Mouse (Mus musculus): ENCODE data around the gene Synj1. TPM values are rescaled to one million over a fixed set of nuclear protein-coding genes. Genes with fewer than 3 reads are reported as not detected.

The Synj1 gene
- polyA plus RNA-seq, 1 experiment from 2014 or later: 22.7 TPM

DNA sequence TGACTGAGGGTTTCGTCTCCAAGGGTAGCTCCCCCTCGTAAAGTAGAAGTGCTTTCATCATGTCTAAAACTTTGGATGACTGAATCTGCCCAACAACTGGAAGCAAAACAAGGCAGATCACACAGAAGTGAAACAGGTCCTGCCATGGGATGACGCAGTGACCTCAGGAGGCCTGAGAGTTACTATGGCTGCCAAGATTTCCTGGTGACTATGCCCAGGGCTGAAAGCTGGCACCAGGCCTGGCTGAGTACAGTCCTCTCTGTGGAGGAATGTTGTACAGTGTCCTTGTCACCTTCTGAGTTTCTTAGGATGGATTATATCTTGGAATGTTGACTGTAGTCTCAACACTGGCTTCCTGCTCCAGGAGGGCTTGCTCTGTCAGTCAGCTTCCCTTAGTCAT lies 113.5 kb downstream of the Synj1 start:
- no peaks in the 10 kb centered on the region for H3K27me3 ChIP-seq
- no peak for ATAC-seq
- no peaks in the 10 kb centered on the region for H3K9me3 ChIP-seq (replicated peaks)
- no peak overlapping the region for H3K27ac ChIP-seq
- H3K4me2 ChIP-seq: no peak overlapping the region
- H3K36me3 ChIP-seq (ENCODE audit: poor library complexity, severe bottlenecking): no peaks in the 10 kb centered on the region
- WGBS: 93% methylated on average over 3 of the region's 3 CpGs
- H3K9ac ChIP-seq: no peak overlapping the region
- H3K4me3 ChIP-seq: no peak overlapping the region
- no peaks in the 10 kb centered on the region for H3K4me1 ChIP-seq

DNA sequence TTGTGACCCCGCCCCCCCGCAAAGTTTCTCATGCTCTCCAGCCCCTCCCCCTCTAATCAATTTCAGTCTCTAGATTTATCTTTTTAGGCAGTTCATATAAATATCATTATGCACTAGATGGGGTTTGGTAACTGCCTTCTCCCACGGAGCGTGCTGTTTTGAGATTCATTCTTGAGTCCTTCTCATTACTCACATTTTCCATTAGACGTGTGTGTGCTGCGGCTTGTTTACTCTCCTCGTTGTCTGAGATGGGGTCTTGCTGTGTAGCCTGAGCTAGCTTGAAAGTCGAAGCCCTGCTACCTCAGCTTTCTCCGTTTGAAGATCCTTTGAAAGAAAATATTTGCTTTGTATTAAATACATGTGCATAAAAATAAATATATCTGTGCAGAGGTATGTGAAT lies 117.3 kb downstream of the Synj1 start:
- Histone ChIP-seq H3K9ac (no peak overlapping the region), H3K4me1 (no peaks in the 10 kb centered on the region), H3K27me3 (no peaks in the 10 kb centered on the region), H3K27ac (no peak overlapping the region), H3K36me3 (ENCODE audit: poor library complexity, severe bottlenecking) (no peaks in the 10 kb centered on the region), H3K4me2 (no peak overlapping the region), H3K4me3 (no peak overlapping the region), H3K9me3 (replicated peaks) (no peaks in the 10 kb centered on the region)
- no peak for ATAC-seq
- 70% methylated on average over 9 of the region's 9 CpGs for WGBS

- Histone ChIP-seq H3K27me3 (no peaks in the 10 kb centered on the region), H3K27ac (no peak overlapping the region), H3K9me3 (replicated peaks) (peaks cover under 1% of the 10 kb centered on the region; the same call in 1 of the 2 replicates), H3K4me3 (no peak overlapping the region), H3K9ac (no peak overlapping the region), H3K4me2 (no peak overlapping the region), H3K36me3 (ENCODE audit: poor library complexity, severe bottlenecking) (no peaks in the 10 kb centered on the region), H3K4me1 (no peaks in the 10 kb centered on the region)
- 76% methylated on average over 7 of the region's 7 CpGs for WGBS
- no peak for ATAC-seq
Measured at GRCm38 (mm10) chr16:90893019-90893418, 118.1 kb downstream of the Synj1 start.

DNA sequence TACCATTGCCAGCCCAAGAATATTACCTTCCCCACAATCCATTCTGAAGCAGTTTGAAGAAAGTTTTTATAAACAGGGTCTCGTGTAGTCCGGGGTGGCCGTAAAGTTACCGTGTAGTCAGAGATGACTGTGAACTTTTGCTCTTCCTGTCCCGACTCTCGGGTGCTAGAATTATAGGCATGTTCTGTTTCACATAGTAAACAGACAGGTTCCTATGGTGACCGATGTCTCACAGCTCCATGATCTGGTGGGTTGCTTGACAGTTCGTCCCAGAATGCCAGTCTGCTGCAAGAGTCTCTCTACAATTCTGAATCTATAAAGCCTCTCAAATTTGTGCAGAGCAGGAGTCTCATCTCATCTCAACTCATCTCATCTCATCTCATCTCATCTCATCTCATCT lies 119.0 kb downstream of the Synj1 start:
- Histone ChIP-seq H3K9me3 (replicated peaks) (peaks cover 4% of the 10 kb centered on the region; the same call in 1 of the 2 replicates), H3K4me3 (no peak overlapping the region), H3K27me3 (no peaks in the 10 kb centered on the region), H3K36me3 (ENCODE audit: poor library complexity, severe bottlenecking) (no peaks in the 10 kb centered on the region), H3K27ac (no peak overlapping the region), H3K4me2 (no peak overlapping the region), H3K4me1 (no peaks in the 10 kb centered on the region), H3K9ac (no peak overlapping the region)
- 86% methylated on average over 8 of the region's 8 CpGs for WGBS
- no peak for ATAC-seq

- no peak overlapping the region for H3K4me3 ChIP-seq
- 75% methylated on average over 14 of the region's 14 CpGs for WGBS
Measured at GRCm38 (mm10) chr16:90891601-90892000, 119.5 kb downstream of the Synj1 start.

DNA sequence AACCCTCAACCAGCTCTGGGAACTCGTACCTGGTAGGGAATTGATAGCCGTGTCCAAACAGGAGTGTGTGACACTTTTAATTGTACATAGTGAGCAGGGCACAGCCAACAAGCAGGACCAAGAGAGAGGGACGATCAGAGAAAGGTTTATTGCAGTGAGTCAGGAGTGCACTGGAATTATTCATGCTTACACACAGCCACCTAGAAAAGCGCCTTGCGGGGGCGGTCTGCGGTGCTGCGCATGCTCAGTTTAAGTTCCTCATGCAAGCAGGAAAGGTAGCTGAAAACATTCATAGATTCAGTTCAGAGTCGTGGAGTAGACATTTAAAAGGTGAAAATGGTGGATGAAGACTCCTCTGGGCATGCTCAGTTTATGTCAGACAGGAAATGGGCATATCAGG lies 120.4 kb downstream of the Synj1 start:
- no peak for ATAC-seq
- no peak overlapping the region for H3K4me3 ChIP-seq
- H3K4me2 ChIP-seq: no peak overlapping the region
- H3K27me3 ChIP-seq: no peaks in the 10 kb centered on the region
- H3K36me3 ChIP-seq (ENCODE audit: poor library complexity, severe bottlenecking): no peaks in the 10 kb centered on the region
- 90% methylated on average over 9 of the region's 9 CpGs for WGBS
- H3K4me1 ChIP-seq: peaks cover 6% of the 10 kb centered on the region; the same call in 1 of the 2 replicates
- H3K9ac ChIP-seq: no peak overlapping the region
- no peak overlapping the region for H3K27ac ChIP-seq
- peaks cover 4% of the 10 kb centered on the region; the same call in 1 of the 2 replicates for H3K9me3 ChIP-seq (replicated peaks)

More at GRCm38 (mm10) chr16:90891601-90892000, 119.5 kb downstream of the Synj1 start:
- no peak overlapping the region for H3K9ac ChIP-seq
- no peaks in the 10 kb centered on the region for H3K27me3 ChIP-seq
- ATAC-seq: no peak
- no peaks in the 10 kb centered on the region for H3K4me1 ChIP-seq
- H3K27ac ChIP-seq: no peak overlapping the region
- no peaks in the 10 kb centered on the region for H3K36me3 ChIP-seq (ENCODE audit: poor library complexity, severe bottlenecking)
- peaks cover 4% of the 10 kb centered on the region; the same call in 1 of the 2 replicates for H3K9me3 ChIP-seq (replicated peaks)
- H3K4me2 ChIP-seq: no peak overlapping the region

Small RNA genes lying within 50 kb of the gene (microRNA-seq; reads per million reads assigned to microRNA genes)
- gene Gm22933: not detected

Other genes with a start within 250 kb of the Synj1 start
- 8.8 and 9.7 TPM in 2 replicates for gene Urb1, start 200.9 kb downstream of the Synj1 start, polyA plus RNA-seq (2015; fragmentation: Nextera tagmentation; extraction: Ambion mirVana)
- gene Eva1c, start 184.6 kb downstream of the Synj1 start, polyA plus RNA-seq (2015; fragmentation: Nextera tagmentation; extraction: Ambion mirVana): 4.3 and 5.2 TPM in 2 replicates
- 49.1 and 50.0 TPM in 2 replicates for gene Cfap298, start 76.2 kb downstream of the Synj1 start, polyA plus RNA-seq (2015; fragmentation: Nextera tagmentation; extraction: Ambion mirVana)
- gene Paxbp1, start 33.2 kb upstream of the Synj1 start, polyA plus RNA-seq (2015; fragmentation: Nextera tagmentation; extraction: Ambion mirVana): 75.8 and 77.1 TPM in 2 replicates
- 0.68 and 0.93 TPM in 2 replicates for gene 4932438H23Rik, start 83.8 kb upstream of the Synj1 start, polyA plus RNA-seq (2015; fragmentation: Nextera tagmentation; extraction: Ambion mirVana)
- gene Olig2, start 214.1 kb upstream of the Synj1 start, polyA plus RNA-seq (2015; fragmentation: Nextera tagmentation; extraction: Ambion mirVana): 6.3 and 8.4 TPM in 2 replicates

All from forebrain, embryonic 13.5 days (tissue).